Mouse (Mus musculus): ENCODE results near the gene Trim38. TPM values are rescaled to one million over a fixed set of nuclear protein-coding genes. Genes with fewer than 3 reads are reported as not detected.
"Not testable (repeated sequence)": the region's sequence is repeated elsewhere in the genome, so short reads cannot be mapped to it uniquely, and the experiment has no call there.

Trim38 gene
- 0.25 and 0.36 TPM in 2 replicates for polyA plus RNA-seq (2012; rRNA removed)

DNA sequence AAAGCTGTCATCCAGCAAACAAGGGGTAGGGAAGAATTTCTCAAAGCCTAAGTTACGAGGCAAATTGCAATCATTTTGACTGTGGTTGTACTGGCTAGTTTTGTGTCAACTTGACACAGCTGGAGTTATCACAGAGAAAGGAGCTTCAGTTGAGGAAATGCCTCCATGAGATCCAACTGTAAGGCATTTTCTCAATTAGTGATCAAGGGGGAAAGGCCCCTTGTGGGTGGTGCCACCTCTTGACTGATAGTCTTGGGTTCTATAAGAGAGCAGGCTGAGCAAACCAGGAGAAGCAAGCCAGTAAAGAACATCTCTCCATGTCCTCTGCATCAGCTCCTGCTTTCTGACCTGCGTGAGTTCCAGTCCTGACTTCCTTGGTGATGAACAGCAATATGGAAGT, at the start of gene Trim38:
TSS of gene Trim38 (plus strand) at position 301 of the 400 bp plus-strand sequence.
- DNase-seq (ENCODE audit: low spot score): not testable (repeated sequence)

DNA sequence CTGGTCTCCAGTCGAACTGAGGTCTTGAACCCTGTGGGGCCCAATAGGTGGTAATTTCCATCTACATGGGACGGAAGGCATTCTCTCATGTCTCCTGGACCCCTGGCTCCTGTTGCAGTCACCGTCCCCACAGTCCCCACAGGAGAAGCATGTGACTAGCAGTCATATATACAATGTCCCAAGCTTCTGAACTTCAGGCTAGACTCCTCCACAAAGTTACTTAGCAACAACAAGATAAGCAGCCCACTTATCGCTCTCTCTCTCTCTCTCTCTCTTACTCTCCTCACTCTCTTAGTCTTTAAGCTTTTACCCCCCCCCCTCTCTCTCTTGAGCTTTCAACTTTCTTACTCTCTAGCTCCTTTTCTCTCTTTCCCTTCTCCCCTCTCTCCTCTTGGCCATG, 45.5 kb upstream of the Trim38 start:
- DNase-seq (ENCODE audit: low spot score): no peak

DNA sequence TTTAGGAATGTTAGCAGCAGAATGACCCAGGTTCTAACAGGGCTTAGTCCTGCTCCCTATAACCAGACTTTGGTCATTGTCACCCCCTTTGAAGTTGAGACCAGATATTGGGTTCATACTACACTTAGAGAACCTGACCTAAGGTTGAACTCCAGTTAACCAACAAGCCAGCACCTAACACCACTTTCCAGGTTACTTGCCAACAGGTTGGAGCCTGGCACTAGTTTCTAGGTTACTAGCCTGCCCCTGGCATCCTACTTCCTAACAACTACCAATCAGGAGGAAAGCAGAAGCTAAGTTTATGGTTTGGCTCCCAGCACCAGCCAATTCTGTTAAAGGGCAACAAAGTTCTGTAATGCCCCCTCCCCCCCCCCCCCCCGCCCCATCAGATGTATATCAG, 44.5 kb upstream of the Trim38 start:
- no peak for DNase-seq (ENCODE audit: low spot score)

DNA sequence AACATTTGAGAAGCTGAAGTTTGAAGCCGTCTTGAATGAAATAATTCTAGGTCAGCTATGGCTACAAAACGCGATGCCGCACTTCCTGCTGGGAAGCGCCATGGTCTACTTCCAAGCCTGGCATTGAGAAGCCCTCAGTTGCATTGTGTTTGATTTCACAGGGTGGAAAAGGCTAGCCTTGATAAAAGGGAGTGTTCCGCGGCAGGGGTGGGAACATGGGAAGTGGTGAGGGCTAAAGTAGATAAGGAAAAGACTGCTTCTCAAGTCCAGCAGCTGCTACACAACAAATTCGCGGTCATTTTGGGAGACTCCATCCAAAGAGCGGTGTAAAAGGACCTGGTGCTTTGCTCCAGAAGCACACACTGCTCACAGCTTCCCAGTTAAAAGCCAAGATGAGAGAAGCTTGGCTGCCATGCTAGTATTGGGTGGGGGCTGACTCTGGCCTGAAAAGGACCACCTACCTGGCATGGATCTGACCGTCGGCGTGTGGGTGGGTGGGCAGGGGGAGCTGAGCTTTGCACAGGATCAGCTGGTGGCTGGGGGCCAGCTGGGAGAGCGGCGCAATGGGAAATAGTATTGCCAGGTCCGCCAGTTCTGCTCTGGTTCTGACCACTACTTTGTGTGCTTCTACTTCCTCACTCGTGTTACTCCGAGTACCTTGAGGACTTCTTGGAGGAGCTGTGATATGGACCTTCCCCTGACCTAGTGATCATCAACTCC, 41.1 kb upstream of the Trim38 start:
- no peak for DNase-seq (ENCODE audit: low spot score)

DNA sequence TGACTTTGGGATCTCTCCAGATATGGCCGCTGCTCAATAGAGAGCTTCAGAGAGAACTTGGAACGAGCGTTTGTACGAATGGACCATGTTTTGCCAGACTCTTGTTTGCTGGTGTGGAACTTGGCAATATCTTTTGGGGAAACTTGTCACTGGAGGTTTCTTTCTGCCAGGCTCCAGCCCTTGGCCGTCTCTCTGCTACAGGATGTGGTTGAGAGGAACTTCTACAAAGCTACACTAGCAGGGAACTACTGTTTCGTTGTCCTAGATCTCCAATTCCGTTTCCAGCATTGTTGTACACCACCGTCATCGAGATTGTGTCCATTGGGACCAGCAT, 40.6 kb upstream of the Trim38 start:
- DNase-seq (ENCODE audit: low spot score): no peak

DNA sequence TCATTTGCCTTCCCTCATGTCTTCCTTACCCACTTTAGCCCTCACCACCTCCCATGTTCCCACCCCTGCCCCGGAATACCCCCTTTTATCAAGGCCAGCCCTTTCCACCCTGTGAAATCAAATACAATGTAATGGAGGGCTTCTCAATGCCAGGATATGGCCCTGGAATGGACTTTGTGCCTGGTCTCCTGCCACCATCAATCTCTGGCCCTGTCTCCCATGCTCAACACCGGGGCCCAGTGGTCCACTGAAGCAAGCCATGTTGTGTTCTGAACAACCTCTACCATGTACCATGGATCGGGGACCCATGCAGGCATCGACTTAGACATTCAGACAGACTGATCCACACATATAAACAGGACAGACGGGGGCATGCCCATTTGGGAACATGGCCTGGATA, 40.0 kb upstream of the Trim38 start:
- DNase-seq (ENCODE audit: low spot score): no peak

DNA sequence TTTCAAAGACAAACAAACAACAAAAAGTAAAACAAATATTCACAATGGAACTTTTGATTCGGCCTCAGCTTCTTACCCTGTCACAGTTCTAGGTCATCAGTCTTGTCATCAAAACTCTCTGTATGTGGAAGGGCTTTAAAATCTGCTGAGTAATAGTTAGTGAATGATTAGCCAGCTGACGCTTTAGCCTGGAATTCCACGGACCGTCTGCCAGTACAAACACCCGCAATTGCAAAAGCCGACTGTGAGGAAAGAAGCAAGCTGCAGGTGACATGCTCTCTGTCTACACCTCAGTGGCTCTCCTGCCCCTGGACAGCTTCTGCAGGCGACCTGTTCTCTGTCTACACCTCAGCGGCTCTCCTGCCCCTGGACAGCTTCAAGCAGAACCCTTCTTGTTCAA, 39.2 kb upstream of the Trim38 start:
- DNase-seq (ENCODE audit: low spot score): no peak

DNA sequence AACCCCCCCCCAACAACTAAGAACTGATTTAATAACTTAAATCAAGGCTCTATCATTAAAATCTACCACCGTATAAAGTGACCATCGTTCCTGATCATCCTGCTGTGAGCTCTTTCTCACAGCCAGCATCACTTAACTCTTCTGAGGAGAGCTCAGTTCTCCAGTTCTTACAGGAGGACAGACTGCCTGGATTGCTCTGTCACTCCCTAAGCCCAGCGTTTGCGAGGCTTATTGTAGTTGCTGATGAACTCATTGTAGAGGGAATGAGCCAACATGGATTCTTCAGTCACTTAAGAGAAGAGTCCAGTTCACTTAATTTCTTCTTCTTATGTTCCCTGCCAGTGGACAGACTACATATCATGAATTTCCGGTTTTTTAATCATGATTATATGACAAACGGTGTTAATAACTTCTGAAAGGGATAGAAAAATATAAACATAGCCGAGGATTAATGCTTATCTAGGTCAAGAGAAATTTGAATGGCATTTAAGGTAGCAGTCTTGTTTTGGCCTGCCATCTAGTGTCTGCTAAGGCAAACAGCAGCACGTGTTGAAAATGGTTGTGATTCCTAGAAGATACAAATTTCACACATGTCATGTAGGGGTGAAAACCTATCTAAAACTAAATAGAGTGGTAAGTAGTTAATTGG, 37.4 kb upstream of the Trim38 start:
- DNase-seq (ENCODE audit: low spot score): no peak

DNA sequence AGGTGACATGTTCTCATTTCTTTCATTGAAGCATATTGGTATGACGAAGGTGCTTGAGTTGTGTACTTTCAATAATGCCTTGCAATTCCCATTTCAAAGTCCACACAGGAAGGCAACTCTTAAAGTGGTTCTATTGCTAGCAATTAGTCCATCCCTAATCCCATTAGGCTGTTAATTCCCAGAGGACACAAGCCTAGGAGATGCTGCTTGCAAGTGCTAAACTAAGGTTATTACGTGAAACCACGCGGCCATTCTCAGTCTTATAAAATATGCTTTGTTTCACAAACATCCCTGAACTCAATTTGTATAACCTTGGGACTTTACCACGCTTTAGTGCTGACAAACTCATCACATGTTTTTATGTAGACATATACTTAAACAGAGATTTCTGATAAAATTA, 32.6 kb upstream of the Trim38 start:
- DNase-seq (ENCODE audit: low spot score): no peak

DNA sequence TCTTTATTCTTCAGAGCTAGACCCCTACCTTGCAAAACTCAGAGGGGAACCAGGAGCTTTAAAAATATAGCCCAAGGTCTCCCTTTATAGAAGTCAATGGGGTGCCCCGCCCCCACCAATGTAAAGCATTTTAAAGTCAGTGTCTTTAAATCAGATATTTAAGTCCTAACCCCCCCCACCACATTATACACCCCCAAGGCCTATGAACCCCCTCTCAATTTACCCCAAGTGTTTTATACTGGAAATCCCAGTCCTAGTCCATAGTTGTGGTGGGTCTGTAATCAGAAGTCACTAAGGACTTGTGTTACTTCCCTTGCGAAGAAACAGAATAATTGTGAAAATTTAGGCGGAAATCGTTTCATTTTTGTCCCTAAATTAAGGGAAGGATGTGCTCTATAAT, 31.7 kb upstream of the Trim38 start:
- DNase-seq (ENCODE audit: low spot score): no peak

DNA sequence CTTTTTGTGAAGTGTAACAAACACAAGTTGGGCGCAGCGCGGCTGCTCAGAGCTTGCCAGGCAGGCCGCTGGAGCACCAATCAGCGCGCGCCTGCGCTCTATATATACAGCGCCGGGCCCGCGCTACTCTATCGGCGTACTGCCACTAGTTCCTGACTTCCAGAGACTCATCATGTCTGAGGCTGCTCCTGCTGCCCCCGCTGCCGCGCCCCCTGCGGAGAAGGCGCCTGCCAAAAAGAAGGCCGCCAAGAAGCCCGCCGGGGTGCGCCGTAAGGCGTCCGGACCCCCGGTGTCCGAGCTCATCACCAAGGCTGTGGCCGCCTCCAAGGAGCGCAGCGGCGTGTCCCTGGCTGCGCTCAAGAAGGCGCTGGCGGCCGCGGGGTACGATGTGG, 31.0 kb upstream of the Trim38 start, which contains the start of gene Hist1h1c:
TSS of gene Hist1h1c (plus strand) at position 132 of the 392 bp plus-strand sequence.
- DNase-seq (ENCODE audit: low spot score): peak; percentile 94

DNA sequence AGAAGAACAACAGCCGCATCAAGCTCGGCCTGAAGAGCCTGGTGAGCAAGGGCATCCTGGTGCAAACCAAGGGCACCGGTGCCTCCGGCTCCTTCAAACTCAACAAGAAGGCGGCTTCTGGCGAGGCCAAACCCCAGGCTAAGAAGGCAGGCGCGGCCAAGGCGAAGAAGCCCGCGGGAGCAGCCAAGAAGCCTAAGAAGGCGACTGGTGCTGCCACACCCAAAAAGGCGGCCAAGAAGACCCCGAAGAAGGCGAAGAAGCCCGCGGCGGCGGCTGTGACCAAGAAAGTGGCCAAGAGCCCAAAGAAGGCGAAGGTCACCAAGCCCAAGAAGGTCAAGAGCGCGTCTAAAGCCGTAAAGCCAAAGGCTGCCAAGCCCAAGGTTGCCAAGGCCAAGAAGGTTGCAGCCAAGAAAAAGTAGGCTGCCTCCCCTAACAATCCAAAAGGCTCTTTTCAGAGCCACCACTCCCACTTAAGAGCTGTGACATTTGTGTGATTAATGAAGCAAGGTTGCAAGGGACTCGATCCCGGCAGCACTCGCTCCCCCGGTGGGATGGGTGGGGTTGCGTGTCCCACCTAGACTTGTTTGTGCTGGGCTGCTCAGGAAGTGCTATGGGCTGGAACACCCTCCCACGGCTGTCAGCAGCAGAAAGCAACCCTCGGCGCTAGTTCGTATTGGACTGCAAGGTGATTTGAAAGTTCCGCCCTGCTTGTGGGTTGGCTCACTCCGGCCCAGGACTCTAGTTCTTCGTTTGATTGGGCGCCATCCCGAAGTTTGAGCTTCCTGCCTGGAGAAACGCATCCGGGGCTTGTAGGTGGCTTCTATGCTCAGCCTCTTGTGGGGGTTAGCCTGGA, 30.4 kb upstream of the Trim38 start:
- peak; percentile 84 for DNase-seq (ENCODE audit: low spot score)

DNA sequence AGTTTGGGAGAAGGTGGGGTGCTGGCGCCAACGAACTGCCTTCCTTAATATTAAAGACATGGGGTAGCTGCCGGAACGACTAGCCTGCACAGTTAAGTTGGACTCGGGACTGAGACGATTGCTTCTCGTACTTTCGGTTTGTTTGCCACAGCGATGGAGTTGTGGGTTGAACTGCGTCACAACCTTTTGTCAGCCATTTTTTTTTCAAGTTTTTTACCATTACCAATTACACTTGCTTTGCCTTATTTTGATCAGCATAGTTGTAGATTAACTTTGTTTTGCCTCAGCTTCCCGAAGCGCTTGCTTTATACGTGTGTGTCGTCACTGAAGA, 29.8 kb upstream of the Trim38 start:
- no peak for DNase-seq (ENCODE audit: low spot score)

DNA sequence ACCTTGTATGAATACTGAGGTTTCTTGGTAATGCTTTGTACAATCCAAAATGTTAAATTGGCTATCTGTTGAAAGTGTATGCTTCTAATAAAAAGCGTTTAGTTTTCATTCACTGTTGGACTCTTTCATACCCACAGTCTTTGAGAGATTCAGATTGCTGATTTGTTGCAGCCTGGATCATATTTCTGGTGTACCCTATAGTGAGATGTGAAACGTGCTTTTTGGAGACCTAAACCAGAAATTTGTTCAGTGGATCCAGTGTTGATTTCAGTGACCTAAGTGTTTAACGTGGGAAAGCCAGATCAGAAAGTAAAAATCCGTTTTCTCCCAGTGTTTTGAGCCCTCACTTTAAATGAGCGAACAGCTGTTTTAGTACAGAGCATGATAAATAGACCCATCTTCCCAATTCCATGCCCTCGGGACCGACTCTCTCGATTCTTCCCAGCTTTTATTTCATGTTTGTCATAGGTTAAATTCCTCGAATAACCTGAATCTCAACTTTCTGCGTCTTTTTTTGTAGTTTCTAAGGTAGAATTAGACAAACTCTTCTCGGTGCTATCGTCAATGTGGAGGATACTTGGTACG, 29.4 kb upstream of the Trim38 start:
- DNase-seq (ENCODE audit: low spot score): no peak

DNA sequence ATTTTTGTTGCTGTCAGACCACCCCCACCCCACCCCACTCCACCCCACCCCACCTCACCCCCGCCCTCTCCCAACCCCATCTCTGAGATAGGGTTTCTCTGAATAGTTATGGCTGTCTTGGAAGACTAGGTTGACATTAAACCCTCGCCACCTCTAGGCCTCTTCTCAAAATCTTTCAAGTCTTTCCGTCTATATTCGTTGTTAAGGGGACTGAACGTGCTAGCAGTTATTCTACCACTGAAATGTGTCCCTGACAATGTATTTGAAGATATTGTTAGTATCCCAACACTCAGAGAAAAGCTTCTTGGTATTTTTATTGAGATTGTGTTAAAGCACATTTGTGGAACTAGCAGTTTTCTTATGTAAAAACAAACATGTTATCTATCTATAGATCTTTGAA, 28.8 kb upstream of the Trim38 start:
- no peak for DNase-seq (ENCODE audit: low spot score)

DNA sequence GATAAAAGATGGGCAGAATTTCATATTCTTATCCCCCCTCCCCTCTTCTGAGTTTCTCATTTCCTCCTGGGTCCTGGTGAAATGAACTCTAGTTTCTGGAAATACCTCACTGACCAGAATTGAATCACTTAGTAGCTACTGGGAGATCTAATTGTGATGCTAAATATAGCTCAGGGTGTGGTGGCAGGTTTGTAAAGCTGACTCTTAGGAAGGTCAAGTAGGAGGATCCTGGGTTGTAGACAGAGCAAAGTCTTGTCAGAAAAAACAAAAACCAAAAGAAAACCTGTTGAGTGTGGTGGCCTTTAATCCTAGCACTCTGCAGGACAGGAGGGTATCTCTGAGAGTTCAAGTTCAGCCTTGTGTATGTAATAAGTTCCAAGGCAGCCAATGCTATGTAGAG, 27.7 kb upstream of the Trim38 start:
- no peak for DNase-seq (ENCODE audit: low spot score)

DNA sequence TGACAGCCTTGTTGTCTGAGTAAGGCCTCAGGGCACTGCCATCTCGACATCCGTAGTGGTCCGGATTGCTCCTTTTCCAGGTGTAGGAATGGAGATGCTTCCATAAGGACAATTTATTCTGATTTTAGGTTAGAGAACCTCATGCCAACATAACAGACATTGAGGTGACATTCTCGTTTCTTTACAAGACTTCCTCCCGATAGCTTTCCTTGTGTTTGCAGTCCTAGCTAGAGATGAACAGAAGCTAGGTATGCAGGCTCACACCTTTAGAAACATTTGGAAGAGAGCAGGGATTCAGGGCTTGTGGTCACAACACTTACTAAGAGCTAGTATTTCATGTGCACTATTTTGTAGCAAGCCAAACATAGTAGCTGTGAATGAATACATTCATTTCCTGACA, 26.5 kb upstream of the Trim38 start:
- no peak for DNase-seq (ENCODE audit: low spot score)

DNA sequence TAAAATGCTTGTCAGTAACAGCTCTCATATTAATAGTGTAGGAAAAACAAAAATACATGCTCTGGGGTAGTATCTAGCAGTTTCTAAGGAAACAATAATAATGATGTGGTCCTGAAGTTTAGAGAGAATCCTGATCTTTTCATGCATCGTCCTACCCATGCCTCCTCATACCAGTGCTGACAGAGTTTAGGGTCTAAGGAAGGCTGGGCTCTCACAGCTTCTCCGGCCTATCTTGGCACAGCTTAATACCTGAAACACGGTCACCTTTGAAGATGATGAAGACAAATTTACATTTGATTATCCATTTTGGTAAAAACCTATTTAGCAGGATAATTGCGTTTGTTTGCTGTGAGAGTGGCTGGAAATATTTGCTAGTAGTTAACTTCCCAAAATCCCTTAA, 25.8 kb upstream of the Trim38 start:
- DNase-seq (ENCODE audit: low spot score): no peak

DNA sequence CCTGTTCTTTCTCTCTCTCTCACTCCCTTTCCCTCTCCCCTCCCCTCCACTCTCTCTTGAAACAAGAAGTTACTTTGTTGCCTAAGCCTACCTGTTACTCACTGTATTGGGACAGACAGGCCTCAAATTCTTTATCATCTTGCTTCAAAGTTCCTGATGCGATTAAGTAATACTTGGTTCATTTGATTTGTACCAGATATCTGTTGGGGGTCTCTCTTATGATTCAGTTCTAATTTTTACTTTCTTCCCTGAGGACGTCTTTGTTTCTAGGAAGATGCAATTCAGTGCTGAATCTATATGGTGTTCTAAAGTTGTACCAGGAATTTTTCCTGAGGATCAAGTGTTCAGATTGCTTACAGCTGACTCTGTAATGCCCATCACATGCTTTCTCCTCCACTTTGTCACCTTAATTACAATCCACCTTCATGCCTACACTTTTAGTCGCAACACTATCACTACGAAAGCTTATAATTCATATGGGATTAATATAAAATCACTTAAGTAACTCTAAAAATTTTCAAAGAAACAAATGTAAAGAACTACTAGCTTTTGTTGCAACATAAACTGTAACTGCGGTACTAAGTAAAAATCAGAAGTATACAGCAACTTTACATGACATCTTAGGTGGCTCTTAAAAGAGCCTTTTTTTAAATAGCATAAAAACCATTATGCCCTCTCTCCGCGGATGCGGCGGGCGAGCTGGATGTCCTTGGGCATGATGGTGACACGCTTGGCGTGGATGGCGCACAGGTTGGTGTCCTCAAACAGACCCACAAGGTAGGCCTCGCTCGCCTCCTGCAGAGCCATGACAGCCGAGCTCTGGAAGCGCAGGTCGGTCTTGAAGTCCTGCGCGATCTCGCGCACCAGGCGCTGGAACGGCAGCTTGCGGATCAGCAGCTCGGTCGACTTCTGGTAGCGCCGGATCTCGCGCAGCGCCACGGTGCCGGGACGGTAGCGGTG, 25.0 kb upstream of the Trim38 start:
- DNase-seq (ENCODE audit: low spot score): no peak

DNA sequence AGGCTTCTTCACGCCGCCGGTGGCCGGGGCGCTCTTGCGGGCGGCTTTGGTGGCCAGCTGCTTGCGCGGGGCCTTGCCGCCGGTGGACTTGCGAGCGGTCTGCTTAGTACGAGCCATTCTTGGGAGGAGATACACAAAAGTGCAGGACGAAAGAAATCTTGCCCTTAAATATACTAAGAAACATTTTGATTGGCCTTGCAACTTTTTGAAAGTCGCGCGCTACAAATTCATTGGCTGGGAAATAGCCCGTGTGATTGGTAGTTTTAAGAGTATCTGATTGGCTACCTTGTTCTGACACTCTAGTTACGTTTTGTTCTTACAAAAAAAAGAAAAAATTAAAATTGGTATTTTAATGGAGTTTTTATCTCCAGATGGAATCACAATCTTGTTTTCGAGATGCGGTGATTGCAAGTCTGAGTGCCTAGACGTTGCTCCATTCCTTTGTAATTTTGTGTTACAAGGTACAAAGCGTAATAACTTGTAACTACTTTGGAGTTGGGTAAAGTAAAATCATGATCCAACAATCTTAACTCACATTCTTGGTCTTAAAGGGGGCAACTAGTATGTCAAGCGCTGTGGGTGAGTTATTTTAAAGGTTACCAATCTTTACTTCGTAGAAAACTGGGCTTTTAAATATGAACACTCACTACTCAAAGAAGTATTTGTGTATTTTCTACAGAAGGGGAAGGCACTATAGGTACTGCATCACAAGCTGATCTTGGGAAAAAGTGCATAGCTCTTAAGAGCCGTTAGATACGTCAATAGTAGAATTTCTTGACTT, 24.1 kb upstream of the Trim38 start, which contains the start of gene Hist1h3c:
TSS of gene Hist1h3c (minus strand) at position 222 of the 781 bp plus-strand sequence.
- peak; percentile 45 for DNase-seq (ENCODE audit: low spot score)

All from urinary bladder, adult 2 months (tissue).